Mouse (Mus musculus): ENCODE results near the gene Grb10.
A peak's percentile ranks its signal among the peaks of the same experiment; 100 is the strongest.

Grb10 gene

GRCm38 (mm10) chr11:12037689-12038469 lies 604 bp downstream of the Grb10 start:
- DNase-seq (ENCODE audit: low read depth, low spot score): no peak

GRCm38 (mm10) chr11:12037075-12037686 lies 1.3 kb downstream of the Grb10 start:
- Histone ChIP-seq H3K36me3 (ENCODE audit: control insufficient read depth, insufficient read depth, low read length, poor library complexity, severe bottlenecking) (no peaks in the 10 kb centered on the region), H3K27me3 (ENCODE audit: control insufficient read depth, insufficient read depth, low read length, poor library complexity, severe bottlenecking) (no peaks in the 10 kb centered on the region)
- DNase-seq (ENCODE audit: low read depth, low spot score): no peak

More at GRCm38 (mm10) chr11:12037689-12038469, 604 bp downstream of the Grb10 start:
- H3K36me3 ChIP-seq (ENCODE audit: control insufficient read depth, insufficient read depth, low read length, poor library complexity, severe bottlenecking): no peaks in the 10 kb centered on the region
- no peaks in the 10 kb centered on the region for H3K27me3 ChIP-seq (ENCODE audit: control insufficient read depth, insufficient read depth, low read length, poor library complexity, severe bottlenecking)

GRCm38 (mm10) chr11:12035916-12036910 lies 2.3 kb downstream of the Grb10 start:
- DNase-seq (ENCODE audit: low read depth, low spot score): no peak
- Histone ChIP-seq H3K27me3 (ENCODE audit: control insufficient read depth, insufficient read depth, low read length, poor library complexity, severe bottlenecking) (no peaks in the 10 kb centered on the region), H3K36me3 (ENCODE audit: control insufficient read depth, insufficient read depth, low read length, poor library complexity, severe bottlenecking) (no peaks in the 10 kb centered on the region)

GRCm38 (mm10) chr11:12035324-12035723 lies 3.2 kb downstream of the Grb10 start:
- Histone ChIP-seq H3K27me3 (ENCODE audit: control insufficient read depth, insufficient read depth, low read length, poor library complexity, severe bottlenecking) (no peaks in the 10 kb centered on the region), H3K36me3 (ENCODE audit: control insufficient read depth, insufficient read depth, low read length, poor library complexity, severe bottlenecking) (no peaks in the 10 kb centered on the region)
- DNase-seq (ENCODE audit: low read depth, low spot score): no peak

- H3K27me3 ChIP-seq (ENCODE audit: control insufficient read depth, insufficient read depth, low read length, poor library complexity, severe bottlenecking): no peaks in the 10 kb centered on the region
- DNase-seq (ENCODE audit: low read depth, low spot score): no peak
- H3K36me3 ChIP-seq (ENCODE audit: control insufficient read depth, insufficient read depth, low read length, poor library complexity, severe bottlenecking): no peaks in the 10 kb centered on the region
Measured at GRCm38 (mm10) chr11:12034781-12035180, 3.7 kb downstream of the Grb10 start.

- no peaks in the 10 kb centered on the region for H3K27me3 ChIP-seq (ENCODE audit: control insufficient read depth, insufficient read depth, low read length, poor library complexity, severe bottlenecking)
- no peaks in the 10 kb centered on the region for H3K36me3 ChIP-seq (ENCODE audit: control insufficient read depth, insufficient read depth, low read length, poor library complexity, severe bottlenecking)
- no peak for DNase-seq (ENCODE audit: low read depth, low spot score)
Measured at GRCm38 (mm10) chr11:12034371-12034770, 4.1 kb downstream of the Grb10 start.

GRCm38 (mm10) chr11:12032831-12033230 lies 5.7 kb downstream of the Grb10 start:
- Histone ChIP-seq H3K27me3 (ENCODE audit: control insufficient read depth, insufficient read depth, low read length, poor library complexity, severe bottlenecking) (no peaks in the 10 kb centered on the region), H3K36me3 (ENCODE audit: control insufficient read depth, insufficient read depth, low read length, poor library complexity, severe bottlenecking) (no peaks in the 10 kb centered on the region)
- no peak for DNase-seq (ENCODE audit: low read depth, low spot score)

- no peak for DNase-seq (ENCODE audit: low read depth, low spot score)
- H3K27me3 ChIP-seq (ENCODE audit: control insufficient read depth, insufficient read depth, low read length, poor library complexity, severe bottlenecking): no peaks in the 10 kb centered on the region
- no peaks in the 10 kb centered on the region for H3K36me3 ChIP-seq (ENCODE audit: control insufficient read depth, insufficient read depth, low read length, poor library complexity, severe bottlenecking)
Measured at GRCm38 (mm10) chr11:12026638-12027037, 11.8 kb downstream of the Grb10 start.

- Histone ChIP-seq H3K36me3 (ENCODE audit: control insufficient read depth, insufficient read depth, low read length, poor library complexity, severe bottlenecking) (no peaks in the 10 kb centered on the region), H3K27me3 (ENCODE audit: control insufficient read depth, insufficient read depth, low read length, poor library complexity, severe bottlenecking) (no peaks in the 10 kb centered on the region)
- peak; percentile 3 for DNase-seq (ENCODE audit: low read depth, low spot score)
Measured at GRCm38 (mm10) chr11:12025756-12026593, 12.5 kb downstream of the Grb10 start.

- DNase-seq (ENCODE audit: low read depth, low spot score): no peak
- Histone ChIP-seq H3K27me3 (ENCODE audit: control insufficient read depth, insufficient read depth, low read length, poor library complexity, severe bottlenecking) (no peaks in the 10 kb centered on the region), H3K36me3 (ENCODE audit: control insufficient read depth, insufficient read depth, low read length, poor library complexity, severe bottlenecking) (no peaks in the 10 kb centered on the region)
Measured at GRCm38 (mm10) chr11:12025392-12025755, 13.1 kb downstream of the Grb10 start.

GRCm38 (mm10) chr11:12023051-12023450 lies 15.4 kb downstream of the Grb10 start:
- no peak for DNase-seq (ENCODE audit: low read depth, low spot score)
- Histone ChIP-seq H3K27me3 (ENCODE audit: control insufficient read depth, insufficient read depth, low read length, poor library complexity, severe bottlenecking) (no peaks in the 10 kb centered on the region), H3K36me3 (ENCODE audit: control insufficient read depth, insufficient read depth, low read length, poor library complexity, severe bottlenecking) (no peaks in the 10 kb centered on the region)

- DNase-seq (ENCODE audit: low read depth, low spot score): no peak
- H3K27me3 ChIP-seq (ENCODE audit: control insufficient read depth, insufficient read depth, low read length, poor library complexity, severe bottlenecking): no peaks in the 10 kb centered on the region
- no peaks in the 10 kb centered on the region for H3K36me3 ChIP-seq (ENCODE audit: control insufficient read depth, insufficient read depth, low read length, poor library complexity, severe bottlenecking)
Measured at GRCm38 (mm10) chr11:12019651-12020050, 18.8 kb downstream of the Grb10 start.

- DNase-seq (ENCODE audit: low read depth, low spot score): no peak
- Histone ChIP-seq H3K27me3 (ENCODE audit: control insufficient read depth, insufficient read depth, low read length, poor library complexity, severe bottlenecking) (no peaks in the 10 kb centered on the region), H3K36me3 (ENCODE audit: control insufficient read depth, insufficient read depth, low read length, poor library complexity, severe bottlenecking) (no peaks in the 10 kb centered on the region)
Measured at GRCm38 (mm10) chr11:12018604-12019003, 19.9 kb downstream of the Grb10 start.

- H3K27me3 ChIP-seq (ENCODE audit: control insufficient read depth, insufficient read depth, low read length, poor library complexity, severe bottlenecking): no peaks in the 10 kb centered on the region
- no peak for DNase-seq (ENCODE audit: low read depth, low spot score)
- H3K36me3 ChIP-seq (ENCODE audit: control insufficient read depth, insufficient read depth, low read length, poor library complexity, severe bottlenecking): no peaks in the 10 kb centered on the region
Measured at GRCm38 (mm10) chr11:12010084-12010483, 28.4 kb downstream of the Grb10 start.
